Mouse (Mus musculus): ENCODE data around the gene Synpo2l. TPM values are rescaled to one million over a fixed set of nuclear protein-coding genes. Genes with fewer than 3 reads are reported as not detected.
"Not testable (repeated sequence)": the region's sequence is repeated elsewhere in the genome, so short reads cannot be mapped to it uniquely, and the experiment has no call there.

Gene Synpo2l
- polyA plus RNA-seq, 1 experiment from 2014 or later: 0.75 TPM

DNA sequence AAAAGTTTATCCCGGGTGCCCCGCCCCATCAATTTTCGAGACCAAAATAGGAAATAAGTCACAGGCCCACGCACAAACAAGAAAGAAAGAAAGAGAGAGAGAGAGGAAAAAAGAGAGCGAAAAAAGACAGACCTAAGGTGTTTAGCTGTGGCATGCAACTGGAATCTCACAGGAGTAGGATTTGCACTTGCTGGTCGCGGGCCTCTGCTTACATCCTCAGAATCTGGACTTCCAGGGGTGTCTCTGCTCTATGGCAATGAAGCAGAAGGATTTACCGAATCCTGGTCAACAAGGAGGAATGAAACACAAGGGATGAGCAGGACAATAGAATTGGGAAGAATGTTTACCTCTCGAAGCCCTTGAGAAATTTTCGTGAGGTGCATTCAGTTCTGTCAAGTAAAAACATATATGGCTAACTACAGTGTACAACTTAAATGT is 26.7 kb downstream of the Synpo2l start:
- Histone ChIP-seq H3K4me3 (ENCODE audit: low read depth, low read length) (peak overlapping the region; percentile 76), H3K27ac (ENCODE audit: low read depth) (peak overlapping the region; percentile 85), H3K4me2 (peak overlapping the region; percentile 89), H3K4me1 (ENCODE audit: insufficient read depth) (0 out of 2 replicates have a peak, but pooled peaks cover 2% of the 10 kb centered on the region), H3K9me3 (ENCODE audit: low read depth, low read length) (no peaks in the 10 kb centered on the region), H3K9ac (peak overlapping the region; percentile 78), H3K36me3 (ENCODE audit: insufficient read depth) (no peaks in the 10 kb centered on the region), H3K27me3 (ENCODE audit: insufficient read depth, low read length) (no peaks in the 10 kb centered on the region)
- no peak; the same call in 1 of the 2 replicates for ATAC-seq (ENCODE audit: insufficient read depth)
- WGBS: 12% methylated on average over 10 of the region's 10 CpGs
- no peak for TF ChIP-seq CTCF (IDR thresholded peaks at IDR 0.05; ENCODE audit: low read depth)
- DNase-seq: no peak

DNA sequence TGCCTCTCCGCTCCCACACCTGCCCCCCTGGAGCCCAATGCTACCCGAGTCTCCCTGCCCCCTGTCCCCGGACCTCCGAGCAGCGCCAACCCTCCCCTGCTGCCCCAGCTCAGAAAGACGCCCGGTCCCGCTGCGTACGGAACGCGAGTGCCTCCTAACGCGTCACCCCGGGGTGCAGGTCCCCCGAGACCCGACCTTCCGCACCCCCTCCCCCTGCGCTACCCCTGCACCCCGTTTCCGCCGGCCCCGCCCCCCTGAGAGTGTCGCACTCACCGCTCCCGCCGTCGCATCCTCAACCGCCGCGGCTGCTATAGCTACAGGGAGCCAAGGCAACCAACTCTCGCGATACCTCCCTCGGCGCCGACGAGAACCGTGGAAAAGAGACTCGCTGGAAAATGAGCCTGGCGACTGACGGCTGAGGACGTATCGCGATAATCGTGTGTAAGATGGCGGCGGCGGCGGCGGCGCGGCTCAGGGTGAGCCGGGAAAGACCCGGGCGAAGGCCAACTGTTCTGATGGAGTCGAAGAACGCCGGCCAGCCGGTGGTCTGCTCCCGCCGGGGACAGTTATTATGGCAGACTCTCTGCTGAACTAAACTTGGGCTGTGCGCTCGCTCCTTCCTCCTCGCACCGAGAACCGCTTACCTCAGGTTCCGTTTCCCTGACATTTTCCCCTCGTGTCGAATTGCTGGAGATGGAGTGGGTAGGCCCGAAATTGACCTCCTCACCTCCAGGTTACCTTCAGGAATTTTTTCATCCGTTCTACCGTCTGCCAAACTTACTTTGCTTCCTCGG is 27.3 kb downstream of the Synpo2l start, which contains the start of gene Usp54:
TSS of gene Usp54 (minus strand) at position 420 of the 794 bp plus-strand sequence.
- TF ChIP-seq CTCF (IDR thresholded peaks at IDR 0.05; ENCODE audit: low read depth): no peak
- peak within 1 kb of the TSS; percentile 89 for H3K4me2 ChIP-seq
- ATAC-seq (ENCODE audit: insufficient read depth) (peak; percentile 97), DNase-seq (peak; percentile 100)
- no peaks in the 10 kb centered on the region for H3K27me3 ChIP-seq (ENCODE audit: insufficient read depth, low read length)
- H3K36me3 ChIP-seq (ENCODE audit: insufficient read depth): no peaks in the 10 kb centered on the region
- peak within 1 kb of the TSS; percentile 78 for H3K9ac ChIP-seq
- no peaks in the 10 kb centered on the region for H3K9me3 ChIP-seq (ENCODE audit: low read depth, low read length)
- under 1% methylated on average over 73 of the region's 73 CpGs for WGBS
- peak within 1 kb of the TSS; percentile 76 for H3K4me3 ChIP-seq (ENCODE audit: low read depth, low read length)
- 0 out of 2 replicates have a peak, but pooled peaks cover 2% of the 10 kb centered on the region for H3K4me1 ChIP-seq (ENCODE audit: insufficient read depth)
- peak within 1 kb of the TSS; percentile 85 for H3K27ac ChIP-seq (ENCODE audit: low read depth)

DNA sequence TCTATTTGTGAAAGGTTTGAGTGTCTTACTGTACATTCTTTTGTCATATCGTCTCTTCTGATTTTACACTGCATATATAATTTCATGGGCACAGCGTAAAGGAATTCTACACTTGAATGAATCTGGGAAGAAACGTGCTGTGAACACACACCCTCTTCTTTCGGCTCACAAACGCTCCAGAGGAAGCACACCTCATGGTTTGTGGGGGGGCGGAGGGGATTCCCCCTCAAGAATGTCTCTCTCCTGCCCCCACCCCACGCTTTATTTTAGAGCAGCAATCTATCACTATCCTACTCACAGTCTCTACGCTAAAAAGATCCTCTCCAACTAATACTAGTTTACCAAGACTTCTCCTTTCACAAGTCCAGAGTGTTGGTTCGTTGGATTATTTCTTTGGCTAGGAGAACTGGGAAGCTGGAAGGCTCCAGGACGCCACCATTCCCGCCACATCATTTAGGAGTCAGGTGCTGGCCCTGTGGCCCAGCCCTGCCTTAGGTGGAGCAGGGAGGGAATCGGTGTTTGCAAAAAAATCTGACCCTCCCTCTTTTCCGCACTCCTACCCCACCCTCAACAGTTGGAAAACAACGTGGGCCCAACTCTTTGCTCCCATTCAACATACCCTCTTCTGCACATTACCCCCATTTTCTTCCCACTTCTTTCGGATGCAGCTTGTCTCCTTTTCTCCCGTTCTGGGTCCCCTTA is 28.1 kb downstream of the Synpo2l start:
- 2% methylated on average over 16 of the region's 16 CpGs for whole genome bisulfite sequencing
- DNase-seq: peak; percentile 27

DNA sequence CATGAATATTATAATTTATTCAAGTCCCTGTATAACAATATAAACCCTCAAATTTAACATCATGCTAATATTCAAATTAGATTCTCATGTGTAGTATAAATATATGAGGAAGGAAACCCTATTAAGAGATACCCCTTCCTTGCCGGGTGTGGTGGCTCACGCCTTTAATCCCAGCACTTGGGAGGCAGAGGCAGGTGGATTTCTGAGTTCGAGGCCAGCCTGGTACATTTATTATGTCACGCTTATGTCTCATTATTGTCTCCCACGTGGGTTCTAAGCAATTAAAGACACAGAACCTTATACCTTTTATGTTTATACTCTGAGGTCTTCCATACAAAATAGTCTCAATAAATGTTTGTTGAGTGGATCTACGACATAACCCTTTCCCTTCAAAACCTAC is 29.5 kb downstream of the Synpo2l start:
- H3K4me3 ChIP-seq (ENCODE audit: low read depth, low read length): no peak overlapping the region
- 89% methylated on average over 6 of the region's 6 CpGs for WGBS

More for the DNA sequence above, 28.1 kb downstream of the Synpo2l start:
- Histone ChIP-seq H3K4me3 (ENCODE audit: low read depth, low read length) (peak overlapping the region; percentile 76), H3K36me3 (ENCODE audit: insufficient read depth) (no peaks in the 10 kb centered on the region), H3K4me1 (ENCODE audit: insufficient read depth) (0 out of 2 replicates have a peak, but pooled peaks cover 2% of the 10 kb centered on the region), H3K4me2 (peak overlapping the region; percentile 89), H3K9ac (peak overlapping the region; percentile 78), H3K9me3 (ENCODE audit: low read depth, low read length) (no peaks in the 10 kb centered on the region), H3K27me3 (ENCODE audit: insufficient read depth, low read length) (no peaks in the 10 kb centered on the region), H3K27ac (ENCODE audit: low read depth) (peak overlapping the region; percentile 64)
- TF ChIP-seq CTCF (IDR thresholded peaks at IDR 0.05; ENCODE audit: low read depth): no peak
- ATAC-seq (ENCODE audit: insufficient read depth): peak; percentile 70

DNA sequence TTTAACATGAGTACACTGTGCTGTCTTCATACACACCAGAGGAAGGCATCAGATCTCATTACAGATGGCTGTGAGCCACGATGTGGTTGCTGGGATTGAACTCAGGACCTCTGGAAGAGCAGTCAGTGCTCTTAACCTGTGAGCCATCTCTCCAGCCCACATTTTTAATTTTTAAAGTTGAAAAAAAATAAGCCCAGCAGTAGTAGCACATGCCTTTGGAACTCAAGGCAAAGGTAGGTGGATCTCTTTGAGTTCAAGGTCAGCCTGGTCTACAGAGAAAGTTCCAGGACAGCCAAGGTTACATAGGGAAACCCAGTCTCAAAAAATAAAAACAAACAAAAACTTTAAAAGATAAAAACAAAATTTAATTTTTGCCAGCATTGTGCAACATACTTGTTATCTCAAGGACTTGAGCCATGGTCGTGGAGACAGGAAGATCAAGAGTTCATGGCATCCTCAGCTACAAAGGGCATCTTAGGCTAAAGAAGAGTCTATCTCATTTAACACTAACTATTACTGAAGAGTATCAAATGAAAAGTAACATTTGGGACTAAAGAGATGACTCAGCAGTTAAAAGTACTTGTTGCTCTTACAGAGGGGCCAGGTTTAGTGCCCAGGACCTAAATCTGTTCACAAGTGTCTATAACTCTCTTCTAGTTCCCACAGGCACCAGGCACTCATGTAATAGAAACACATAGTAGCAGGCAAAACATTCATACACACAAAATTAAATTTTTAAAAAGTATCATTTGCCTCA is 30.2 kb downstream of the Synpo2l start:
- H3K4me2 ChIP-seq: no peak overlapping the region
- no peak overlapping the region for H3K9ac ChIP-seq
- no peaks in the 10 kb centered on the region for H3K27me3 ChIP-seq (ENCODE audit: insufficient read depth, low read length)
- H3K9me3 ChIP-seq (ENCODE audit: low read depth, low read length): no peaks in the 10 kb centered on the region
- no peaks in the 10 kb centered on the region for H3K36me3 ChIP-seq (ENCODE audit: insufficient read depth)
- ATAC-seq (ENCODE audit: insufficient read depth) (no peak), DNase-seq (no peak)
- WGBS: 67% methylated on average over 2 of the region's 2 CpGs
- no peak overlapping the region for H3K27ac ChIP-seq (ENCODE audit: low read depth)
- TF ChIP-seq CTCF (IDR thresholded peaks at IDR 0.05; ENCODE audit: low read depth): no peak
- H3K4me1 ChIP-seq (ENCODE audit: insufficient read depth): 0 out of 2 replicates have a peak, but pooled peaks cover 2% of the 10 kb centered on the region
- H3K4me3 ChIP-seq (ENCODE audit: low read depth, low read length): no peak overlapping the region

More for the DNA sequence above, 29.5 kb downstream of the Synpo2l start:
- DNase-seq (no peak), ATAC-seq (ENCODE audit: insufficient read depth) (no peak)
- no peak overlapping the region for H3K4me2 ChIP-seq
- H3K27ac ChIP-seq (ENCODE audit: low read depth): no peak overlapping the region
- H3K4me1 ChIP-seq (ENCODE audit: insufficient read depth): 0 out of 2 replicates have a peak, but pooled peaks cover 2% of the 10 kb centered on the region
- no peak overlapping the region for H3K9ac ChIP-seq
- TF ChIP-seq CTCF (IDR thresholded peaks at IDR 0.05; ENCODE audit: low read depth): no peak
- H3K27me3 ChIP-seq (ENCODE audit: insufficient read depth, low read length): no peaks in the 10 kb centered on the region
- H3K9me3 ChIP-seq (ENCODE audit: low read depth, low read length): no peaks in the 10 kb centered on the region
- H3K36me3 ChIP-seq (ENCODE audit: insufficient read depth): no peaks in the 10 kb centered on the region

DNA sequence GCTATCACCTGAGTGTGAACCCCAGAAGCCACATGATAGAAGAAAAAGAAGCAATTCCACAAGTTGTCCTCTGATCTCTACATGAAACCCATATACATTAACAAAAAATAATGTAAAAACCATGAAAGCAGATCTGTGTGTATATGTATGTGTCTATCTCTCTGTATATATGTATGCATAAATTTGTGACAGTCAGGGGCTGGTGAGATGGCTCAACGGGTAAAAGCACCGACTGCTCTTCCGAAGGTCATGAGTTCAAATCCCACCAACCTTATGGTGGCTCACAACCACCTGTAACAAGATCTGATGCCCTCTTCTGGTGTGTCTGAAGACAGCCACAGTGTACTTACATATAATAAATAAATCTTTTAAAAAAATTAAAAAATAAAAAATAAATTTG is 31.2 kb downstream of the Synpo2l start:
- 85% methylated on average over 3 of the region's 3 CpGs for WGBS
- not testable (repeated sequence) for H3K4me3 ChIP-seq (ENCODE audit: low read depth, low read length); H3K9me3 ChIP-seq (ENCODE audit: low read depth, low read length); H3K36me3 ChIP-seq (ENCODE audit: insufficient read depth); H3K4me1 ChIP-seq (ENCODE audit: insufficient read depth); H3K27me3 ChIP-seq (ENCODE audit: insufficient read depth, low read length); H3K4me2 ChIP-seq; DNase-seq; H3K9ac ChIP-seq; H3K27ac ChIP-seq (ENCODE audit: low read depth); ATAC-seq (ENCODE audit: insufficient read depth)
